Mouse (Mus musculus) left cerebral cortex, adult 9 months (tissue): ENCODE data around the gene Rfx1.

Experiments used
- DNase-seq, 2 experiments: peaks; one replicate each; pipeline ENCODE4 v3.0.0; 2022; ENCODE audit warnings: low spot score in 2 of 2

Gene Rfx1

GRCm38 (mm10) chr8:84089277-84089676 is 22.6 kb downstream of the Rfx1 start:
- no peak for DNase-seq

GRCm38 (mm10) chr8:84090585-84090984 is 24.0 kb downstream of the Rfx1 start:
- DNase-seq, result no peak

- no peak for DNase-seq
Observed at GRCm38 (mm10) chr8:84096061-84096460, 29.4 kb downstream of the Rfx1 start.

- no peak for DNase-seq
Observed at GRCm38 (mm10) chr8:84098376-84098775, 31.7 kb downstream of the Rfx1 start.

DNA sequence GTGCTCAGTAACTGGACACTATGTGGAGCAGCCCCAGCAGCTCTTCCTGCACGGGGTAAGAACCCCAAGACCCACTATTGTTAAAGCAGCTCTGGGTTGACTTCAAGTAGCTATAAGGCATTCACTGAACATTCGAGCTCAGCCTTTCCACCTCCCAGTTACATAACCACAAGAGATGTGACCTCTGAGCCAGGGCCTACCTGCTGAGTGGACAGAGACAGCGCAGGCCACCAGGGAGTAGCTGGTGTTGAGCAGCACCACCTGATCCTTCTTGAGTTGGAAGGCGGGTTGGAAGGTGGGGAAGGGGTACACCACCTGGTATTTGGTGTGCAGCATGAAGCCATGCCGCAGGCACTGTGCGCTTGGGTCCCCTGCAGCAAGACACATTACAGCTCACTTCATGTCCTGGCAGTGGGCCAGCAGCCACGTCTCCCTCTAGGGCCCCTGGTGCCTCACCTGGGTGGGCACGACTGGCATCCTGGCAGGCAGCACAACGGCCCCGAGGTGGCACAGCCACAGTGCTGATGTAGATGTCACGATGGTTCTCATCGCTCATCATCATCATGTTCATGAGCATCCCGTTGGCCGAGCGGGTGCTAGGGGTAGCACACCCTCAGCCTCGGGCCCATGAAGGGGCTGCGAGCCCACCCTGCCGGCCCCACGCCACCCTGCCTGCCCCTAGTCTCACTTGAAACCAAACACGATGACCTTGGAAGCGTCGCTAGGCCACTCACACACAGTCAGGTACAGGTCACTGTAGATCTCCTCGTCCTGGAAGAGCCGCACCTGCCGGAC is 35.0 kb downstream of the Rfx1 start:
- no peak for DNase-seq

GRCm38 (mm10) chr8:84103601-84104000 is 37.0 kb downstream of the Rfx1 start:
- no peak for DNase-seq

DNA sequence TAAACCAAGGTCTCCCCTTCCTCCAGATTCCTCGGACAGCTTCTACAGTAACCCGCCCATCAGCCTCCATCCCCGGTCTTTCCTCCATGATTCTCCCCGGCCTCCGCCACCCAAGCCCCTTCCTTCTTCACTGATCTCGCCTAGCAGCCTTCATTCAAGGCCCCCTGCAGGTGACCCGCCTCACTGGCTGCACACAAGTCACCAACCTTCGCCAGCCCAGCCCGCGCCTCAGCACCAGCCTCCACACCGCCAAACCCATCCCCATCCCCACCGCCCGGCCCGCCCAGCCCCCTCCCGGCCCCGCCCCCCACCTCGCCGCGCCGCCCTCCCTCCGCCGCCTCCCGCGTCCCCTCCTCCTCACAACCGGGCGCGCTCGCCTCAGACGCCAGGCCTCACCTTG is 37.6 kb downstream of the Rfx1 start:
- no peak for DNase-seq

GRCm38 (mm10) chr8:84104697-84105609 is 38.3 kb downstream of the Rfx1 start, which contains the start of gene Dcaf15:
TSS of gene Dcaf15 (minus strand) at chr8:84104768.
- DNase-seq, result peak; percentile 96 to 99

DNA sequence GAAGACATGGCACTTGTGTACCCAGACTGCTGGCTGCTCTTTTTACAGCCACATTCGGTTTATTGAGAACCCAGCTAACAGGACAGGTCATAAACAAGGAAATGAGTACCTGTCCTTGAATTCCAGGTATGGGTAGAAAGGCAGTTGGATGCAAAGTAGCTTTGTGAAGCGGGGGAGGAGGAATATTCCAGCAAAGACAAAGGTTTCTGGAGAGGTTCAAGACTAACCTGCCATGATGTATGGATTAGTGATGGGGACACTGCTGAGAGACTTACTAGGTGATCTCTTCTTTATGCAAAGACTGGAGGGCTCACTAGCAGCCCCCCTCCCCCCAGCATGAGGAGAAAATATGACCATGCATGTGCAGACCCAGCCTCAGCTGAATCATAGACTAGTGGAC is 39.0 kb downstream of the Rfx1 start:
- no peak for DNase-seq

DNA sequence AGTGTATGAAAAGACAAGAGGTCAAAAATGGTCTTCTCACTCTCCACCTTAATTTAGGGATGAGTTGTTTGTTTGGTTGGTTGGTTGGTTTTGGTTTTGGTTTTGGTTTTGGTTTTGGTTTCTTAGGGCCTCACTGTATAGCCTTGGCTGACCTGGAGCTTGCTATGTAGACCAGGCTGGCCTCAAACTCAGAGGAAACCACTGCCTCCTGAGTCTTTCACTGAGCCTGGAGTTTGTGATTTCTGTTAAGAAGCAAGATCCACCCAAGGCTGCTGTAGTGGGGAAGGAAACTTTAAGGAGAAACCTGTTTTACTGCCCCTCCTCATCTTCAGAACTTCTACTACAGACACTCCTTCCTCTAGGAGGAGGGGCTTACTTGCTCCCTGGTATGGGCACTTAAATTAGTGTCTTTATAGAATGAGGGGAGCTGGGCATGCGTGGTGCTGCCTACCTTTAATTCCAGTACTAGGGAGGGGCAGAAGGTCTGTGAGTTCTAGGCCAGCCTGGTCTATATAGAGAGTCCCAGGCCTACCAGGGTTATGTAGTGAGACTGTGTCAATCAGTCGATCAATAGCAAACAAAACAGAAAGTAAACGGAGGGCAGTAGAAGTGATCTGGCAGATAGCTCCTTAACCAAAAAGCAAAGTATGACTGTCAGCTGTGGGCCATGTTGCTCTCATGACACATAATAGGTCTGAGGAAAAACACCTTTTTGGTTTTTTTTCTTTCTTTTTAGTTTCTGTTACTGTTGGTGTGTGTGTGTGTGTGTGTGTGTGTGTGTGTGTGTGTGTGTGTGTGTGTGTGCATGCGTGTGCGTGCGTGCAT is 39.8 kb downstream of the Rfx1 start:
- DNase-seq, result no peak

DNA sequence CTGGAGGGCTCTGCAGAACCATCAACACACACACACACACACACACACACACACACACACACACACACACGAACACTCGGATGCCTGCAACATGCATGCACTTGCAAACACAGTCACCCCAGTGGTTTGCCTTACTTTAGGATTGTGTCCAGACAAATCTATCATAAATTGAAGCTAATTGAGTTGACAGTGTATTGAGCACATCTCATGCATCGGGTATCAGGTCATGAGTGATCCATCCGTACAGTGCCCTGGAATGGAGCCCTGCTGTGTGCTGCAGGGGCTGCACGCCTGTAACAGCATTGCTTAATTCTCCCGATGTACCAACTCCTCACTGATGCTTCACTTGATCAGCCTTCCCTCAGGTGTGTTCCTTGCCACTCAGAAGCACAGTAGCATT is 49.0 kb downstream of the Rfx1 start:
- no peak for DNase-seq

- DNase-seq, result no peak
Observed at GRCm38 (mm10) chr8:84122151-84122550, 55.5 kb downstream of the Rfx1 start.

GRCm38 (mm10) chr8:84125656-84126055 is 59.0 kb downstream of the Rfx1 start, which contains the start of gene Podnl1:
TSS of gene Podnl1 (plus strand) at chr8:84125989.
- DNase-seq, result no peak

GRCm38 (mm10) chr8:84126742-84127141 is 60.1 kb downstream of the Rfx1 start:
- DNase-seq, result no peak

GRCm38 (mm10) chr8:84127202-84127901 is 60.7 kb downstream of the Rfx1 start:
- DNase-seq, result no peak

GRCm38 (mm10) chr8:84128277-84128676 is 61.6 kb downstream of the Rfx1 start:
- DNase-seq, result no peak

- no peak for DNase-seq
Observed at GRCm38 (mm10) chr8:84130806-84131205, 64.2 kb downstream of the Rfx1 start.

DNA sequence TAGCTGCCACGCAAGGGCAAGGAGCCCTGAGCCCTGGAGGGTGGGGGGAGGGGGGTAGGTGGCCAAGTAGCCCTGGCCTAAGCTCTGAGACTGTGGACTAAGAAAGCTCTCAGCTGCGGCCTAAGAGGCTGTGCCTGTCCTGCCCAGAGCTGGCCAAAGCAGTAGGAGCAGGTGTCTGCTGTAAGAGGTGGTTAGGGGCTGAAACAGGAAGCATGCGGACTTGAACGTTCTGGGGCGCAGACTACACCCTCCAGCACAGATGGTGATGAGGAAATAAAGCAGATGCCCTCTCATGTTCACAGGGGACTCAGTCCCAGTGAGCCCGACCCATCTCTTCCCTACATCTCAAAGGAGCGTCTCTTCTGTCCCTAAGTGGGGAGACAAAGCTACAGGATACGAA is 65.6 kb downstream of the Rfx1 start:
- no peak for DNase-seq

DNA sequence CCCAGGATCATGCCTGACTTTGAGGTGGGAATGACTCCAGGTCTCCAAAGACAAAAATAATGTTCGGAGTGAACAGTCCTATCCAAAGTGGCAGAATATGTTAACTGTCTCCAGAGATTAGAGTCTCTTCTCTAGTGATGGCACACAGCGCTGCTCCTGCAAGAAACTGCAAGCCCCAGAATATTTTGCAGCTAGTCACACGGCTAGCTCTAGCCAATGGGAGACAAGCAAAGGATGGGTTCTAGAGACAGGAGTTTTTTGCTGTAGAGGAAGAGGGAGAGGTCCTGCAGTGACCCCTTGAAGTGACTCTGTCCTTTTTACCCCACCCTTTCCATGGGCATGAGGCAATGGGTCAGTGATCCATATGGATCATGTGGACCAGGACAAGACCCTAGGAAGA is 71.2 kb downstream of the Rfx1 start:
- DNase-seq, result no peak

DNA sequence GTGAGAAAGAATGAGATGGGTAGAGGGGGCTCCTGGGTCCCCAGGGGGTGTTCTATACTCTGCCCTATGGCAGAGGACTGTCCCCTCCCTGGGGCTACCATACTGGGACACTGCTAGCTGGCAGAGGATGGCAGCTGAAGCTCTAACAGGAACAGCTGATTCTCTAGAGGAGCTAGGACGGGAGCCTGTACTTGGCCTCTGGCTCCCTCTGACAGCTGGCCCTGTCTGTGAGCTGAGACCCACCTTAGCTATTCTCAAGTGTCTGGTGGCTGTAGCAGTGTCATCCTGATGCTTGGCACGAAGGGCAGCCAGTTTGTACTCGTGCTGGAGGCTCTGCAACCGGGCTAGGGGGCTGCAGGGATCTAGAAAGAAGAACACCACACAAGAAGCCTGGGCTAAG is 74.2 kb downstream of the Rfx1 start:
- DNase-seq, result no peak

DNA sequence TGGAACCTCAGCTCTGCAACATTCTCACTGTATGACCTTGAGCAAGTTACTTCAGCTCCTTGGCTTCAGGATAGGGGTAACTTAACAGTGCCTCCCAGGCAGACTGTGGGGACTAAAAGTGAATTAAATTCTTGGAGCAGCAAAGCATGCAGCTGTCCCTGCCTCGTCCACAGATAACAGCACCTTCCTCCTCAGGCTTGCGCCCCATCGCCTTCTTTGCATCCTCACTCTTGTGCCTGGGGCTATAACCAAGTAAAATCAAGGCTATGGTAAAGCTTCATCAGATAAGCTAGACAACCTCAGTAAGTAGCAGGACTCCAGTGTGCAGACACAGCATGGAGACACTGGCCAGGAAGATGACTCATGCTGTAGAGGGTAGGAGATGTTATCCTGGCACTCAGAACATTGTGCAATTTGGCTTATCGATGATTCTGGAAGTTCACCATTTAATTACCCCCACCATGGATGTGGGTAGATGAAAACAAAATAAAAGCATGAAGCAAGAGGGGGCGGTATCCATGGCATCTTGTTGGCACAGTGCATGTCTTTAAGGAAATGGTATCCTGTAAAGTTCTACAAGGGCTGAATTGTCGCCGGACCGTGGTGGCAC is 78.1 kb downstream of the Rfx1 start:
- DNase-seq, result no peak
